Mouse (Mus musculus) cerebellum, adult 2 months (tissue): ENCODE data around the gene Nlrx1.

Experiments used
- CTCF ChIP-seq: fragments of 200-500 bp; IDR thresholded peaks from 2 replicates; pipeline ENCODE4 v1.5.1; 2011; ENCODE audit warnings: low read depth, mild to moderate bottlenecking, control low read depth, low read length, moderate library complexity, borderline replicate concordance; ENCODE audit not compliant: insufficient read depth
- POLR2A ChIP-seq: fragments of 200-500 bp; IDR thresholded peaks from 2 replicates; pipeline ENCODE4 v1.6.1; 2011; ENCODE audit warnings: low read length, control low read depth, borderline replicate concordance; ENCODE audit not compliant: insufficient read depth

GRCm38 (mm10) chr9:44236601-44237000 lies 31.8 kb downstream of the Nlrx1 start:
- TF ChIP-seq CTCF (no peak), POLR2A (no peak)
